Mouse (Mus musculus) layer of hippocampus, adult 9-10 months (tissue): ENCODE measurements at regions not wholly inside any gene's neighbourhood (a gene's known extent, or its start where the extent isn't known, plus 50 kb on each side); places are given as distances from the start of the nearest gene placed in this dataset.

Source experiments
- DNase-seq: peaks from one replicate; pipeline ENCODE4 v3.0.0; 2022; ENCODE audit warnings: low spot score

DNA sequence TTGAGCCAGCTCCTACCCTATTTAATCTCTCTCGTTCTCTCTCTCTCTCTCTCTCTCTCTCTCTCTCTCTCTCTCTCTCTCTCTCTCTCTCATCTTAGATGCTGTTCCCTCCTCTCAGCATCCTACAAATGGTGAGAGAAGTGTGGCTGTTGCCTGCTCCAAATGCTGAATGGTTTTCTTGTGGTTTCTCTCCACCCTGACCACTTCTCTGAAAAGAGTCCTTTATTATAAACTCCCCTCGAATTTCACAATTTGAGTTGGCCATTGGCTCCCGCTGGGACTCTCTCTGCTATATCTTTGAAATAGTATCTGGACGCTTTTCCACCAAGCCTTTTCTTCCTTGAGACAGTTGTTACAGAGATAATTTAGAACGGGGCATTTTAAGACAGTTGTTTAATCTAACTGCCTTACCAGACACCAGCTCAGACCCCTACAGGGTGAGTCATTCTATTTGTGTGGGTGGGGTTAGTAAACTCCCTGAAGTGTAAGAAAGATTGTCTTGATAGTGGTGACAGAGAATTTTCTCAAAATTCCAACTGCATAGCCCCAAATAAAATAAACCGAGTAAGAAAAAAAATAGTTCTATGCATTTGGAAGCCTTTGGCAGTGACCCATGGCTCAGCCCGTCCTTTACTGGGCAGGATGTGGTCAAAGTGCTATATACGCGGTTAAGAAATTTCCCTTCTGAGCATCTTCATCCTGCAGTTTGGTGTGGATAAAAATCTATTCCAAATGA is 58.7 kb upstream of the Ado start:
- DNase-seq = no peak

DNA sequence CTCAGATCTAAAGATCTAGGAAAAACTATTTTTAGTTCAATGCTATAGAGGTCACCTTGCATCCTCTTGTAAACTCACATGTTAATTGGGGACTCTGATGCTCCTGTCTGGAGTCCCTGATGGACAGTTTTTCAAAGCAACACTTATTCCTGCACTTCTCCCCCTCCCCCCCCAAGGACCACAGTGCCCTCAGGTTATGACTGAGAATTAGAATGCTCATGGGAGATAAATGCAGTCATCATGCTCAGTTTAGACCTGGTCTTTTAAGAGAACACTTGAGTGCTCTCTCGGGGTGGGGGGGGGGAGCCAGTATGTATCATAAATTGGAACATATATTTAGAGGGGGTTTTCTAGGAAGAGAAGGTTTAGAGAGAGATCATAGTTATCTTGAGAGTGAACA is 58.0 kb upstream of the Ado start:
- no peak for DNase-seq

DNA sequence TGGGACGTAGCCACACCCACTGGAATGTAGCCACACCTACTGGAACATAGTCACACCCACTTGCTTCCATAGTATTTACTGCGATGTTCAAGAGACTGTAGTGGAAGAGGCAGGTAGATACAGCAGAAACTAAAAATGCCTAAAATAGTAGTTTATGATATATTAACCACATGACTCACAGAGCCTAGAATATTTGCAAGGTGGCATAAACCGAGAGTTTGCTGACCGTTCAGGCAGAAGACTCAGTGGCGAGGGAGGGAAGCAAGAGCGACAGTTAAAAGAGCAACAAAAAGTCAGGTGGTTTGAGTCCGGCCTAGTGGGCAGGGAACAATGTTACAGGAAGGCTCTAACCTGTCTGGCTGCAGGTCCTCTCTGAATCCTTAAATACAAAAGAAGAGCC is 50.6 kb upstream of the Ado start:
- DNase-seq = no peak

DNA sequence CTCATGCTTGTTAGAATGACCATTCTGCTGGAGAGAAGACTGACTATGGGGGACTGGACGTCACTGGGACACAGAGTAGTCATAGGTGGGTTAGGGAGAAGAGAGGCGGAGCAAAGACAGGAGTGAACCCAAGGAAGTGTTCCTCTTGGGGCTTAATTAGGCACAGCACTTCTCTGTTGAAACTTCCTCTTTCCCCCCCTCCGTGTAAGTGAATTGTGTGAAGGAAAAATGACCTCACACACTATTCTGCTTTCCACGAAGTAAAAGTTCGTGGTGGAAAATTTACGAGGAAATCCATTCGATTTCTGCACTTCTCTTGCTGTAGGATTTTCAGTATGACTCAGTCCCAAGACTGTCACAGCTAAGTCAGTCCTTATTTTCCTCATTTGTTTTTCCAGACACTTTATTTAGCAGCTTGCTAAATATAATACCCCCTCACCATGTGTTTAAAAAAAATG is 49.9 kb upstream of the Ado start:
- DNase-seq = no peak
